Mouse (Mus musculus): Measurements from ENCODE around the gene Rchy1.

- TF ChIP-seq POLR2A (IDR thresholded peaks at IDR 0.05; ENCODE audit: low read depth, low read length), result no peak
- TF ChIP-seq CTCF (conservative IDR thresholded peaks at IDR 0.05; ENCODE audit: insufficient read depth, insufficient read length, low read depth, low read length), result no peak
These were observed 3.8 kb downstream of the Rchy1 start for GRCm38 (mm10) chr5:91959096-91959495.
